Mouse (Mus musculus): Measurements from ENCODE around the gene 2610028H24Rik. TPM values are rescaled to one million over a fixed set of nuclear protein-coding genes. Genes with fewer than 3 reads are reported as not detected.

Gene 2610028H24Rik
- total and polyA plus RNA-seq, 3 experiments = 0.10 to 0.15 TPM; not detected in 1

DNA sequence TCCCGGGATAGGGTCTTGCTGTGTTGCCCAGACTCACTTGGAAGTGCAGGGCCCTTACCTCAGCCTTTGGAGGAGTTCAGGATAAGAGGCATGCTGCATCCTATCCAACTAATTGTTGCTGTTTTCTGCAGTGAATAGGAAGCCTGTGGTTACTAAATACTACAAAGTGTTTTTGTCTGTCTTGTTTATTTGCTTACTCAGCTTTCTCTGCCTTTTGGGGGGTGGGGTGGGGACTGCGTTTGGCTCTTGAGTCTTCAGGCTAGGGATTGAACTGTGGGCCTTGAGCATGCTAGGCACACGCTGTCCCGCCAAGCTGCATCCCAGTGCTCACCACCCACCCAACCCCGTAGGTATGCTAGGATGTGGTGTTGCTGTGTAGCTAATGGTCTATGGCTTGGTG lies 24.9 kb downstream of the 2610028H24Rik start:
- no peak overlapping the region for H3K9ac ChIP-seq (ENCODE audit: control insufficient read depth, low read depth, low read length, poor library complexity, severe bottlenecking)
- H3K36me3 ChIP-seq (ENCODE audit: control insufficient read depth in 1 of 2, insufficient read depth in 2 of 2, low read length in 2 of 2) = peaks cover 2 to 9% of the 10 kb centered on the region in 2 experiments; a peak in 2 of 4 replicates
- H3K27me3 ChIP-seq (ENCODE audit: control insufficient read depth in 1 of 2, insufficient read depth in 2 of 2, low read length in 2 of 2) = no peaks in the 10 kb centered on the region
- H3K4me1 ChIP-seq (ENCODE audit: control insufficient read depth in 1 of 2, insufficient read depth in 2 of 2, low read length in 2 of 2) = peaks cover 0 to 4% of the 10 kb centered on the region in 2 experiments; a peak in 1 of 4 replicates
- H3K9me3 ChIP-seq (replicated peaks; ENCODE audit: insufficient read depth, low read length) = no peaks in the 10 kb centered on the region
- peaks cover 37% of the 10 kb centered on the region for H3K79me2 ChIP-seq (ENCODE audit: control insufficient read depth, insufficient read depth, low read length, poor library complexity)
- DNase-seq (ENCODE audit: low read depth, low spot score) = no peak
- H3K4me3 ChIP-seq (ENCODE audit: control insufficient read depth in 1 of 2, insufficient read depth in 1 of 2, low read depth in 2 of 2, low read length in 2 of 2) = no peak overlapping the region
- TF ChIP-seq RAD21 (IDR thresholded peaks at IDR 0.05; ENCODE audit: low read depth, low read length) = no peak
- no peak for TF ChIP-seq ETS1 (IDR thresholded peaks at IDR 0.05; ENCODE audit: low read depth, low read length)
- TF ChIP-seq RCOR1 (IDR thresholded peaks at IDR 0.05; ENCODE audit: low read depth, low read length) = no peak
- no peak for TF ChIP-seq ZNF384 (IDR thresholded peaks at IDR 0.05; ENCODE audit: low read depth, low read length)
- no peak for TF ChIP-seq CTCF (IDR thresholded peaks at IDR 0.05 in 2 of 3, conservative IDR thresholded peaks at IDR 0.05 in 1 of 3; ENCODE audit: control insufficient read depth in 1 of 3, insufficient read depth in 1 of 3, low read depth in 2 of 3, low read length in 3 of 3, poor library complexity in 1 of 3, severe bottlenecking in 1 of 3)
- TF ChIP-seq POLR2AphosphoS2 (IDR thresholded peaks at IDR 0.05; ENCODE audit: low read length) = no peak
- no peak for TF ChIP-seq CHD2 (IDR thresholded peaks at IDR 0.05; ENCODE audit: low read length)
- no peak for TF ChIP-seq USF1 (IDR thresholded peaks at IDR 0.05; ENCODE audit: low read depth, low read length)
- no peak for TF ChIP-seq JUND (IDR thresholded peaks at IDR 0.05; ENCODE audit: low read depth, low read length)
- TF ChIP-seq MAFK (IDR thresholded peaks at IDR 0.05; ENCODE audit: borderline replicate concordance, low read depth, low read length) = no peak
- H3K27ac ChIP-seq (ENCODE audit: control insufficient read depth, low read depth, low read length) = no peak overlapping the region

- peaks cover 0 to 16% of the 10 kb centered on the region in 2 experiments; a peak in 2 of 4 replicates for H3K36me3 ChIP-seq (ENCODE audit: control insufficient read depth in 1 of 2, insufficient read depth in 2 of 2, low read length in 2 of 2)
- H3K9ac ChIP-seq (ENCODE audit: control insufficient read depth, low read depth, low read length, poor library complexity, severe bottlenecking) = no peak overlapping the region
- no peaks in the 10 kb centered on the region for H3K9me3 ChIP-seq (replicated peaks; ENCODE audit: insufficient read depth, low read length)
- no peak overlapping the region for H3K27ac ChIP-seq (ENCODE audit: control insufficient read depth, low read depth, low read length)
- H3K27me3 ChIP-seq (ENCODE audit: control insufficient read depth in 1 of 2, insufficient read depth in 2 of 2, low read length in 2 of 2) = no peaks in the 10 kb centered on the region
- H3K4me3 ChIP-seq (ENCODE audit: control insufficient read depth in 1 of 2, insufficient read depth in 1 of 2, low read depth in 2 of 2, low read length in 2 of 2) = no peak overlapping the region
- DNase-seq (ENCODE audit: low read depth, low spot score) = no peak
- H3K4me1 ChIP-seq (ENCODE audit: control insufficient read depth in 1 of 2, insufficient read depth in 2 of 2, low read length in 2 of 2) = no peaks in the 10 kb centered on the region
- no peaks in the 10 kb centered on the region for H3K79me2 ChIP-seq (ENCODE audit: control insufficient read depth, insufficient read depth, low read length, poor library complexity)
- TF ChIP-seq NRF1 (IDR thresholded peaks at IDR 0.05; ENCODE audit: insufficient read depth, low read depth, low read length, poor library complexity, severe bottlenecking) = no peak
- no peak for TF ChIP-seq MYC (IDR thresholded peaks at IDR 0.05; ENCODE audit: low read depth, low read length)
- TF ChIP-seq SMC3 (IDR thresholded peaks at IDR 0.05; ENCODE audit: low read depth, low read length) = no peak
- TF ChIP-seq GABPA (IDR thresholded peaks at IDR 0.05; ENCODE audit: low read depth, low read length) = no peak
- no peak for TF ChIP-seq POLR2AphosphoS2 (IDR thresholded peaks at IDR 0.05; ENCODE audit: low read length)
- TF ChIP-seq RCOR1 (IDR thresholded peaks at IDR 0.05; ENCODE audit: low read depth, low read length) = no peak
- no peak for TF ChIP-seq CTCF (IDR thresholded peaks at IDR 0.05 in 2 of 3, conservative IDR thresholded peaks at IDR 0.05 in 1 of 3; ENCODE audit: control insufficient read depth in 1 of 3, insufficient read depth in 1 of 3, low read depth in 2 of 3, low read length in 3 of 3, poor library complexity in 1 of 3, severe bottlenecking in 1 of 3)
- TF ChIP-seq HCFC1 (IDR thresholded peaks at IDR 0.05; ENCODE audit: low read depth, low read length) = no peak
- TF ChIP-seq ZKSCAN1 (IDR thresholded peaks at IDR 0.05; ENCODE audit: low read depth, low read length) = no peak
- TF ChIP-seq TAL1 (IDR thresholded peaks at IDR 0.05; ENCODE audit: low read length) = no peak
- TF ChIP-seq GATA1 (IDR thresholded peaks at IDR 0.05; ENCODE audit: low read depth, low read length) = no peak
Measured at GRCm38 (mm10) chr10:76480851-76481250, 32.0 kb downstream of the 2610028H24Rik start.

Measured in MEL (cell line).